Mouse (Mus musculus) forebrain, embryonic 12.5 days (tissue): ENCODE measurements around the gene Adam11. TPM values are rescaled to one million over a fixed set of nuclear protein-coding genes. Genes with fewer than 3 reads are reported as not detected.

Source experiments
- ATAC-seq: fragments of 200-750 bp; cut with Nextera tagmentation; 2 replicates; pipeline ENCODE4 v1.8.0; 2017; ENCODE audit warnings: moderate TSS enrichment; ENCODE audit not compliant: low FRiP score
- H3K27ac ChIP-seq: fragments of 300-500 bp; sonication (generic); 2 replicates; pipeline ENCODE4 v1.5.1; 2016; ENCODE audit warnings: mild to moderate bottlenecking
- H3K27me3 ChIP-seq: fragments of 300-500 bp; sonication (generic); 2 replicates; pipeline ENCODE4 v1.6.1; 2016; ENCODE audit warnings: mild to moderate bottlenecking
- H3K36me3 ChIP-seq: fragments of 300-500 bp; sonication (generic); replicated peaks from 2 replicates; pipeline ENCODE4 v1.6.1; 2016; ENCODE audit warnings: mild to moderate bottlenecking
- H3K4me1 ChIP-seq: fragments of 300-500 bp; sonication (generic); 2 replicates; pipeline ENCODE4 v1.6.1; 2016
- H3K4me2 ChIP-seq: fragments of 300-500 bp; sonication (generic); 2 replicates; pipeline ENCODE4 v1.6.1; 2016; ENCODE audit warnings: mild to moderate bottlenecking, moderate library complexity
- H3K4me3 ChIP-seq: fragments of 300-500 bp; sonication (generic); replicated peaks from 2 replicates; pipeline ENCODE4 v1.5.1; 2016; ENCODE audit warnings: mild to moderate bottlenecking
- H3K9ac ChIP-seq: fragments of 300-500 bp; sonication (generic); 2 replicates; pipeline ENCODE4 v1.6.1; 2016; ENCODE audit warnings: mild to moderate bottlenecking
- H3K9me3 ChIP-seq: fragments of 300-500 bp; sonication (generic); 2 replicates; pipeline ENCODE4 v1.6.1; 2016
- WGBS: fragments of 180-500 bp; shearing (Covaris S2); methylation state at CpG from one replicate; pipeline ENCODE4 v1.1.7; 2016; 5-methylcytosine and 5-hydroxymethylcytosine counted together
- polyA plus RNA-seq: library from polyadenylated mRNA; unstranded; fragments of >200 nt; fragmentation: Nextera tagmentation; extraction: Ambion mirVana; gene quantifications from 2 replicates; pipeline ENCODE4 v1.2.1, GENCODE M21; 2016

The Adam11 gene
- polyA plus RNA-seq, 1 experiment from 2014 or later, result 23.0 TPM

- WGBS, result 4% methylated on average over 3 of the region's 3 CpGs
These were observed 59.2 kb downstream of the Adam11 start for GRCm38 (mm10) chr11:102820432-102820831.

GRCm38 (mm10) chr11:102821231-102821630, 60.0 kb downstream of the Adam11 start:
- WGBS, result 55% methylated on average over 6 of the region's 6 CpGs
- no peak for ATAC-seq
- peaks cover 16% of the 10 kb centered on the region for H3K27me3 ChIP-seq

More at GRCm38 (mm10) chr11:102820432-102820831, 59.2 kb downstream of the Adam11 start:
- Histone ChIP-seq H3K27me3 (peaks cover 16% of the 10 kb centered on the region), H3K4me1 (peaks cover 20% of the 10 kb centered on the region), H3K4me3 (no peak overlapping the region), H3K36me3 (no peaks in the 10 kb centered on the region), H3K27ac (no peak overlapping the region), H3K4me2 (no peak overlapping the region), H3K9me3 (no peaks in the 10 kb centered on the region), H3K9ac (no peak overlapping the region)
- ATAC-seq, result no peak

GRCm38 (mm10) chr11:102826476-102826875, 65.2 kb downstream of the Adam11 start:
- Histone ChIP-seq H3K27ac (no peak overlapping the region), H3K9me3 (no peaks in the 10 kb centered on the region), H3K9ac (no peak overlapping the region), H3K4me3 (no peak overlapping the region), H3K36me3 (no peaks in the 10 kb centered on the region), H3K4me2 (no peak overlapping the region), H3K27me3 (peaks cover 10% of the 10 kb centered on the region; the same call in 1 of the 2 replicates), H3K4me1 (no peaks in the 10 kb centered on the region)
- ATAC-seq, result no peak
- 65% methylated on average over 2 of the region's 2 CpGs for WGBS

More at GRCm38 (mm10) chr11:102821231-102821630, 60.0 kb downstream of the Adam11 start:
- Histone ChIP-seq H3K4me2 (no peak overlapping the region), H3K4me1 (peaks cover 14% of the 10 kb centered on the region), H3K36me3 (no peaks in the 10 kb centered on the region), H3K9ac (no peak overlapping the region), H3K9me3 (no peaks in the 10 kb centered on the region), H3K4me3 (no peak overlapping the region), H3K27ac (no peak overlapping the region)

GRCm38 (mm10) chr11:102827097-102827496, 65.9 kb downstream of the Adam11 start:
- H3K4me3 ChIP-seq, result no peak overlapping the region
- no peaks in the 10 kb centered on the region for H3K36me3 ChIP-seq
- no peak overlapping the region for H3K4me2 ChIP-seq
- WGBS, result 60% methylated on average over 4 of the region's 4 CpGs
- ATAC-seq, result no peak
- H3K27ac ChIP-seq, result no peak overlapping the region
- peaks cover 8% of the 10 kb centered on the region; the same call in 1 of the 2 replicates for H3K27me3 ChIP-seq
- H3K9me3 ChIP-seq, result no peaks in the 10 kb centered on the region
- H3K4me1 ChIP-seq, result no peaks in the 10 kb centered on the region
- no peak overlapping the region for H3K9ac ChIP-seq

Other genes with a start within 250 kb of the Adam11 start
- gene Gpatch8, start 205.0 kb upstream of the Adam11 start, polyA plus RNA-seq, result 66.6 and 67.9 TPM in 2 replicates
- gene Gm11627, start 182.0 kb upstream of the Adam11 start, polyA plus RNA-seq, result 11.7 and 12.5 TPM in 2 replicates
- gene Fzd2, start 157.0 kb upstream of the Adam11 start, polyA plus RNA-seq, result 42.2 and 42.3 TPM in 2 replicates
- gene Meioc, start 97.7 kb upstream of the Adam11 start, polyA plus RNA-seq, result 0.19 and 0.21 TPM in 2 replicates
- 55.1 and 57.7 TPM in 2 replicates for gene Ccdc43, start 63.7 kb upstream of the Adam11 start, polyA plus RNA-seq
- 90.5 and 103 TPM in 2 replicates for gene Gjc1, start 58.3 kb downstream of the Adam11 start, polyA plus RNA-seq
- gene Higd1b, start 74.4 kb downstream of the Adam11 start, polyA plus RNA-seq, result not detected in 2 replicates
- gene Eftud2, start 119.5 kb downstream of the Adam11 start, polyA plus RNA-seq, result 274 and 279 TPM in 2 replicates
- gene Ccdc103, start 119.8 kb downstream of the Adam11 start, polyA plus RNA-seq, result 1.7 and 2.4 TPM in 2 replicates
- not detected in 2 replicates for gene Fam187a, start 123.7 kb downstream of the Adam11 start, polyA plus RNA-seq
- gene Gfap, start 139.5 kb downstream of the Adam11 start, polyA plus RNA-seq, result 0.09 TPM in 1 of 2 replicates, not detected in the other
- 10.8 and 13.0 TPM in 2 replicates for gene Kif18b, start 163.7 kb downstream of the Adam11 start, polyA plus RNA-seq
- 3.7 and 4.0 TPM in 2 replicates for gene C1ql1, start 185.2 kb downstream of the Adam11 start, polyA plus RNA-seq